Mouse (Mus musculus) spleen, adult 2 months (tissue): Measurements from ENCODE around the gene Arl1.

ENCODE experiments used
- CTCF ChIP-seq: fragments of 200-500 bp; IDR thresholded peaks from 2 replicates; pipeline ENCODE4 v1.5.1; 2011; ENCODE audit warnings: mild to moderate bottlenecking, inconsistent platforms; ENCODE audit not compliant: insufficient read depth, insufficient read length, insufficient replicate concordance; ENCODE audit errors: extremely low read depth
- POLR2A ChIP-seq: fragments of 200-500 bp; IDR thresholded peaks from 2 replicates; pipeline ENCODE4 v1.6.1; 2011; ENCODE audit warnings: low read depth, low read length, inconsistent platforms

- TF ChIP-seq POLR2A (no peak), CTCF (no peak)
Observed at GRCm38 (mm10) chr10:88717756-88718025, 13.0 kb upstream of the Arl1 start.
